Mouse (Mus musculus): ENCODE results near the gene Kif3a.

DNA sequence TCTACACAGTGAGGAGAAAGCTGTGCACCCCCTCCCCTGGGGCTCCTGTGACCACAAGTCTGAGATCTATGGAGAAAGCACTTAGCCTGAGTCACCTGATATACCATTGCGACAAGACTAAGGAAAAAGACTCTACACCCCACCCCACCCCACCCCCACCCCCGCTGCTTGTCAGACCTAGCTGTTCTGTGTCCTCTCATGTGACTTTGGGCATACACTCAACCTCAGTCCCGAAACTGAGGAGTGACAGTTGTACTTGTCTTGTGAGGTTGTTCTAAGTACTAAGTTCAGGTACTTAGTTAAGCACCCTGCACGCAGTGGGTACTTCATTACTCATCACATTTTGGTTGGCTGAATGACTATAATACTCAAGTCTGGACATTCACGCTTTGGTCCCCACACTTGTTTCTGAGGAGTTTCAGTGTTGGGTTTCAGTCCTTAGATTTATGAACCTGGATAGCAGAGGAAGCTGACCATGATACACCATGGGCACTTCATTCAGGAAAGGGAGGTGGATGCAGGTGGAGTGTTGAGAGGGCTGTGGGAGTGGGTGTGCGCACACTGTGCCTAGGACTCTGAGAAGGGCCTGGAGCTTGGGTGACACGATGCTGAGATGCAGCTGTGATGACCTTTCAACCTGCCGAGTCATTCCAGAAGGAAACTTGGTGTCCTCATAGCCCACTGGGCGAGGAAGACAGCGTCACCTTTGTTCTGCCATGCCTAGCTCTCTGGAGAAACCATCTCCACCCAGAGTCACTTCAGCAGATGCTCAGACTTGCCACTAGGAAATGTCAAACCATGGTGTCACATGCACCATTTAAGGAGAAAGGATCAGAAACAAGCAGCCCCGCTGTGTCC, 54.6 kb downstream of the Kif3a start:
- TF ChIP-seq CTCF (IDR thresholded peaks at IDR 0.05; ENCODE audit: low read depth, low read length) = 0 out of 2 replicates have a peak, but pooled peaks have one; percentile 7
- no peak for TF ChIP-seq POLR2AphosphoS5 (IDR thresholded peaks at IDR 0.05; ENCODE audit: insufficient replicate concordance, low read depth, low read length)
